Mouse (Mus musculus): ENCODE data around the gene Mfsd13b. TPM values are rescaled to one million over a fixed set of nuclear protein-coding genes. Genes with fewer than 3 reads are reported as not detected.
"Not testable (repeated sequence)": the region's sequence is repeated elsewhere in the genome, so short reads cannot be mapped to it uniquely, and the experiment has no call there.

Mfsd13b gene
- not detected in 2 replicates for total RNA-seq (2014; fragmentation: Nextera tagmentation)
- not detected in 2 replicates for total RNA-seq (2017)

GRCm38 (mm10) chr7:120982200-120982841 lies at the start of gene Mfsd13b, which contains the start of gene Cdr2:
TSS of gene Mfsd13b (plus strand) at chr7:120982509.
TSS of gene Cdr2 (minus strand) at chr7:120982312.
- peak; percentile 96 for ATAC-seq (replicated peaks; ENCODE audit: poor library complexity, severe bottlenecking)

- ATAC-seq (replicated peaks; ENCODE audit: poor library complexity, severe bottlenecking), result no peak
Observed at GRCm38 (mm10) chr7:120933110-120933509, 49.2 kb upstream of the Mfsd13b start.

GRCm38 (mm10) chr7:120933680-120934195 lies 48.6 kb upstream of the Mfsd13b start:
- no peak for ATAC-seq (replicated peaks; ENCODE audit: poor library complexity, severe bottlenecking)

GRCm38 (mm10) chr7:120934716-120935115 lies 47.6 kb upstream of the Mfsd13b start:
- ATAC-seq (replicated peaks; ENCODE audit: poor library complexity, severe bottlenecking), result peak; percentile 81

GRCm38 (mm10) chr7:120936522-120936921 lies 45.8 kb upstream of the Mfsd13b start:
- no peak for ATAC-seq (replicated peaks; ENCODE audit: poor library complexity, severe bottlenecking)

GRCm38 (mm10) chr7:120938206-120938605 lies 44.1 kb upstream of the Mfsd13b start:
- ATAC-seq (replicated peaks; ENCODE audit: poor library complexity, severe bottlenecking), result no peak

- ATAC-seq (replicated peaks; ENCODE audit: poor library complexity, severe bottlenecking), result no peak
Observed at GRCm38 (mm10) chr7:120940343-120940742, 42.0 kb upstream of the Mfsd13b start.

GRCm38 (mm10) chr7:120941214-120941613 lies 41.1 kb upstream of the Mfsd13b start:
- no peak for ATAC-seq (replicated peaks; ENCODE audit: poor library complexity, severe bottlenecking)

- ATAC-seq (replicated peaks; ENCODE audit: poor library complexity, severe bottlenecking), result no peak
Observed at GRCm38 (mm10) chr7:120942506-120942905, 39.8 kb upstream of the Mfsd13b start.

- ATAC-seq (replicated peaks; ENCODE audit: poor library complexity, severe bottlenecking), result no peak
Observed at GRCm38 (mm10) chr7:120943936-120944509, 38.3 kb upstream of the Mfsd13b start.

- ATAC-seq (replicated peaks; ENCODE audit: poor library complexity, severe bottlenecking), result not testable (repeated sequence)
Observed at GRCm38 (mm10) chr7:120953591-120953990, 28.7 kb upstream of the Mfsd13b start.

GRCm38 (mm10) chr7:120960116-120960515 lies 22.2 kb upstream of the Mfsd13b start:
- ATAC-seq (replicated peaks; ENCODE audit: poor library complexity, severe bottlenecking), result no peak

- ATAC-seq (replicated peaks; ENCODE audit: poor library complexity, severe bottlenecking), result no peak
Observed at GRCm38 (mm10) chr7:120960601-120961000, 21.7 kb upstream of the Mfsd13b start.

GRCm38 (mm10) chr7:120961893-120962292 lies 20.4 kb upstream of the Mfsd13b start:
- no peak for ATAC-seq (replicated peaks; ENCODE audit: poor library complexity, severe bottlenecking)

- no peak for ATAC-seq (replicated peaks; ENCODE audit: poor library complexity, severe bottlenecking)
Observed at GRCm38 (mm10) chr7:120963126-120963525, 19.2 kb upstream of the Mfsd13b start.

- ATAC-seq (replicated peaks; ENCODE audit: poor library complexity, severe bottlenecking), result no peak
Observed at GRCm38 (mm10) chr7:120969221-120969620, 13.1 kb upstream of the Mfsd13b start.

GRCm38 (mm10) chr7:120970112-120970511 lies 12.2 kb upstream of the Mfsd13b start:
- no peak for ATAC-seq (replicated peaks; ENCODE audit: poor library complexity, severe bottlenecking)

- not testable (repeated sequence) for ATAC-seq (replicated peaks; ENCODE audit: poor library complexity, severe bottlenecking)
Observed at GRCm38 (mm10) chr7:120972471-120972870, 9.8 kb upstream of the Mfsd13b start.

GRCm38 (mm10) chr7:120974001-120974400 lies 8.3 kb upstream of the Mfsd13b start:
- no peak for ATAC-seq (replicated peaks; ENCODE audit: poor library complexity, severe bottlenecking)

GRCm38 (mm10) chr7:120977063-120977462 lies 5.2 kb upstream of the Mfsd13b start:
- no peak for ATAC-seq (replicated peaks; ENCODE audit: poor library complexity, severe bottlenecking)

GRCm38 (mm10) chr7:120980041-120980440 lies 2.3 kb upstream of the Mfsd13b start:
- ATAC-seq (replicated peaks; ENCODE audit: poor library complexity, severe bottlenecking), result no peak

All from granulocyte monocyte progenitor cell, adult 5-6 weeks (primary cell).